Mouse (Mus musculus): ENCODE data around the gene Usp15. TPM values are rescaled to one million over a fixed set of nuclear protein-coding genes. Genes with fewer than 3 reads are reported as not detected.
"Not testable (repeated sequence)": the region's sequence is repeated elsewhere in the genome, so short reads cannot be mapped to it uniquely, and the experiment has no call there.

Gene Usp15
- 69.9 and 72.1 TPM in 2 replicates for polyA plus RNA-seq (2015; fragmentation: Nextera tagmentation; extraction: Ambion mirVana)

GRCm38 (mm10) chr10:123196835-123197559 is at the start of gene Usp15:
Gene Usp15 (minus strand): TSS chr10:123196995.
- ATAC-seq (replicated peaks; ENCODE audit: low FRiP score) = peak; percentile 94
- peak within 1 kb of the TSS; percentile 70 for H3K4me2 ChIP-seq

DNA sequence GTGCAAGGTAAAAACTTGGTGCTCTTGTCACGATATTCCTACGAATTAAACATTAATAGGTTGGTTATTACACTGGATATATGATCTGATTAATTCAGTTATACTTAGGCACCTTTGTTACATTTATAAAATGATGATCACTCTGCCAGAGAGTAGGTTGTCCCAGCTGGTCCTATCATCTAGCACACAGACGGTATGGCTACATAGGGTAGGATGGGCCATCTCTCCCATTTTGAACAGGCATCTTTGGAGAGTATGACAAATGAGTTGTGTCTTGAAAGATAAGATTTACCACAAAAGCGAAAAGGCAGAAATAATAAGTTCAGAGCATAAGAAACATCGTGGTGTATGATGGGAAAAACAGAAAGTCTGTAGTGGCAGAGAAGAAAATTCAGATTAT is 32.6 kb upstream of the Usp15 start:
- H3K27me3 ChIP-seq = no peaks in the 10 kb centered on the region
- H3K4me1 ChIP-seq = no peaks in the 10 kb centered on the region
- no peak overlapping the region for H3K27ac ChIP-seq
- no peak overlapping the region for H3K4me2 ChIP-seq
- 91% methylated on average over 5 of the region's 5 CpGs for WGBS
- no peaks in the 10 kb centered on the region for H3K9me3 ChIP-seq (replicated peaks)
- no peak overlapping the region for H3K9ac ChIP-seq
- no peaks in the 10 kb centered on the region for H3K36me3 ChIP-seq
- no peak overlapping the region for H3K4me3 ChIP-seq (replicated peaks)
- ATAC-seq (replicated peaks; ENCODE audit: low FRiP score) = no peak

More at GRCm38 (mm10) chr10:123196835-123197559, at the start of gene Usp15:
- WGBS = under 1% methylated on average over 66 of the region's 66 CpGs
- H3K4me3 ChIP-seq (replicated peaks) = peak within 1 kb of the TSS; percentile 72
- H3K9me3 ChIP-seq (replicated peaks) = no peaks in the 10 kb centered on the region
- peaks cover 19% of the 10 kb centered on the region for H3K4me1 ChIP-seq
- no peaks in the 10 kb centered on the region; the same call in 1 of the 2 replicates for H3K27me3 ChIP-seq
- H3K9ac ChIP-seq = peak within 1 kb of the TSS; percentile 76
- peak within 1 kb of the TSS; percentile 90 for H3K27ac ChIP-seq
- no peaks in the 10 kb centered on the region for H3K36me3 ChIP-seq

GRCm38 (mm10) chr10:123222785-123223184 is 26.0 kb upstream of the Usp15 start:
- H3K9me3 ChIP-seq (replicated peaks) = no peaks in the 10 kb centered on the region
- no peaks in the 10 kb centered on the region for H3K36me3 ChIP-seq
- H3K4me2 ChIP-seq = no peak overlapping the region
- WGBS = 92% methylated on average over 5 of the region's 5 CpGs
- ATAC-seq (replicated peaks; ENCODE audit: low FRiP score) = no peak
- no peak overlapping the region for H3K27ac ChIP-seq
- H3K27me3 ChIP-seq = no peaks in the 10 kb centered on the region
- no peak overlapping the region for H3K9ac ChIP-seq
- H3K4me3 ChIP-seq (replicated peaks) = no peak overlapping the region
- H3K4me1 ChIP-seq = no peaks in the 10 kb centered on the region

- Histone ChIP-seq H3K4me1 (no peaks in the 10 kb centered on the region), H3K27me3 (no peaks in the 10 kb centered on the region), H3K4me2 (no peak overlapping the region), H3K27ac (no peak overlapping the region), H3K9ac (no peak overlapping the region), H3K4me3 (replicated peaks) (no peak overlapping the region), H3K9me3 (replicated peaks) (no peaks in the 10 kb centered on the region), H3K36me3 (no peaks in the 10 kb centered on the region)
- WGBS = 73% methylated on average over 8 of the region's 8 CpGs
- ATAC-seq (replicated peaks; ENCODE audit: low FRiP score) = no peak
Measured at GRCm38 (mm10) chr10:123209517-123209916, 12.7 kb upstream of the Usp15 start.

DNA sequence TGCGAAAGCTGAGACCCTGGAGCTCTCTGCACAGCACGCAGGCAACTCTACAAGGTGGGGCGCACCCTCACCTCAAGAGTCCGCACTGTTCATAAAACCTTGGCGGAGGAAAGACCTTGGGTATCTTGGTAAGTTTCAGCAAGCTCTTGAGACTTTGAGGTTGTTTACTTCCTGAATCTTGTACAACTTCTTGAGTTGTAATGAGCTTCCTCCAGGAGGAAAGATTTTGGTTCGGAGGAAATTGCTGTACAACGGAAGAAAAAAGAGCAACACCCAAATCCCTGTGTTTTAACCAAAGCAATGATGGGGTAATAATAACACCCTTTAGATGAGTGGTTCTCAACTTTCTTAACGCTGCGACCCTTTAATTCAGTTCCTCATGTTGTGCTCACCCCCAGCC is 11.5 kb upstream of the Usp15 start:
- WGBS = 92% methylated on average over 9 of the region's 9 CpGs
- Histone ChIP-seq H3K36me3 (no peaks in the 10 kb centered on the region), H3K9ac (no peak overlapping the region), H3K4me3 (replicated peaks) (no peak overlapping the region), H3K4me1 (no peaks in the 10 kb centered on the region), H3K9me3 (replicated peaks) (no peaks in the 10 kb centered on the region), H3K27me3 (no peaks in the 10 kb centered on the region), H3K27ac (no peak overlapping the region), H3K4me2 (no peak overlapping the region)
- no peak for ATAC-seq (replicated peaks; ENCODE audit: low FRiP score)

- H3K27me3 ChIP-seq = no peaks in the 10 kb centered on the region
- H3K36me3 ChIP-seq = no peaks in the 10 kb centered on the region
- no peaks in the 10 kb centered on the region for H3K9me3 ChIP-seq (replicated peaks)
- 80% methylated on average over 6 of the region's 6 CpGs for WGBS
- no peak overlapping the region for H3K9ac ChIP-seq
- no peak overlapping the region for H3K4me3 ChIP-seq (replicated peaks)
- no peak overlapping the region for H3K27ac ChIP-seq
- no peak for ATAC-seq (replicated peaks; ENCODE audit: low FRiP score)
- H3K4me1 ChIP-seq = no peaks in the 10 kb centered on the region
- no peak overlapping the region for H3K4me2 ChIP-seq
Measured at GRCm38 (mm10) chr10:123206074-123206473, 9.3 kb upstream of the Usp15 start.

GRCm38 (mm10) chr10:123205364-123205763 is 8.6 kb upstream of the Usp15 start:
- H3K4me1 ChIP-seq; H3K4me3 ChIP-seq (replicated peaks); ATAC-seq (replicated peaks; ENCODE audit: low FRiP score); H3K4me2 ChIP-seq; H3K27ac ChIP-seq; H3K27me3 ChIP-seq; H3K9ac ChIP-seq; H3K36me3 ChIP-seq; H3K9me3 ChIP-seq (replicated peaks): not testable (repeated sequence)
- 96% methylated on average over 3 of the region's 3 CpGs for WGBS

DNA sequence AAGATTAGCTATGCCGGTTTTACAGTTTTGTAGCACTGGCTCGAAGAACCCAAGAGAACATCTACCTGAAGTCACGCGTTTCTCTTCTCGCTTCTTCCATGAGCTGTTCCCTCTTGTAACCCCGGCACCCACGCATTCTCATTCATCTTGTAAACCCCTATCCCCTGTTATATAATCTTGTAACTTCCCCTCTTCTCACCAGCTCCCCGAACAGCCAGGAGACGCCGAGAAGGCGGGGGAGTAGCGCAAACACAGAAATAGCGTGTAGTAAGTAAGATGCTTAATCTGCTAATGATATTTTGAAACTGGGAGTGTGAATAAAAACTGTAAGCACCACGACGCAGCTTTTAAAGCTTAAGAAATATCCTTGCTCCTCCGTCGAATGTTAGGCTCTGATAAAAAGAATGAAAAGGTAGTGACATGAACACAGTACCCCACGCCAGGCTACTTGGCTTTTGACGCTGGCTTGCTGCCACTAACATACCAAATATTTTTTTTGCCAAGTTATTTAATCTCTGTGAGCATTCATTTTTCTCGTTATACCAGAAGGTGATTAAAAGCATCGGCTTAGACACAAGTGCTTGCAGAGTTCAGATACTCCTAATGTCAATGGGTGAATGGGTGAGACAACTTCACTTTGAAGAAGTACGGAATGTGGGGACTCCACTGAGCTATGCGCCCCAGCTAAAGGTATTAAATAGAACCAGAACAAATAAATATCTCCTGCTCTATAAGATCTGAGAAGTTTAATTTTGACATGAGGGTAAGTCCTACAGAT is 5.4 kb upstream of the Usp15 start:
- H3K36me3 ChIP-seq = no peaks in the 10 kb centered on the region
- 72% methylated on average over 23 of the region's 23 CpGs for WGBS
- H3K27me3 ChIP-seq = no peaks in the 10 kb centered on the region; the same call in 1 of the 2 replicates
- H3K4me1 ChIP-seq = 0 out of 2 replicates have a peak, but pooled peaks cover 3% of the 10 kb centered on the region
- no peak overlapping the region for H3K4me2 ChIP-seq
- no peaks in the 10 kb centered on the region for H3K9me3 ChIP-seq (replicated peaks)
- no peak overlapping the region for H3K27ac ChIP-seq
- no peak for ATAC-seq (replicated peaks; ENCODE audit: low FRiP score)
- no peak overlapping the region for H3K4me3 ChIP-seq (replicated peaks)
- no peak overlapping the region for H3K9ac ChIP-seq

GRCm38 (mm10) chr10:123201436-123201835 is 4.6 kb upstream of the Usp15 start:
- no peaks in the 10 kb centered on the region; the same call in 1 of the 2 replicates for H3K27me3 ChIP-seq
- 0 out of 2 replicates have a peak, but pooled peaks cover 3% of the 10 kb centered on the region for H3K4me1 ChIP-seq
- no peak for ATAC-seq (replicated peaks; ENCODE audit: low FRiP score)
- H3K9ac ChIP-seq = no peak overlapping the region
- H3K27ac ChIP-seq = no peak overlapping the region
- 79% methylated on average over 5 of the region's 5 CpGs for WGBS
- no peak overlapping the region for H3K4me3 ChIP-seq (replicated peaks)
- no peaks in the 10 kb centered on the region for H3K9me3 ChIP-seq (replicated peaks)
- no peaks in the 10 kb centered on the region for H3K36me3 ChIP-seq
- no peak overlapping the region for H3K4me2 ChIP-seq

DNA sequence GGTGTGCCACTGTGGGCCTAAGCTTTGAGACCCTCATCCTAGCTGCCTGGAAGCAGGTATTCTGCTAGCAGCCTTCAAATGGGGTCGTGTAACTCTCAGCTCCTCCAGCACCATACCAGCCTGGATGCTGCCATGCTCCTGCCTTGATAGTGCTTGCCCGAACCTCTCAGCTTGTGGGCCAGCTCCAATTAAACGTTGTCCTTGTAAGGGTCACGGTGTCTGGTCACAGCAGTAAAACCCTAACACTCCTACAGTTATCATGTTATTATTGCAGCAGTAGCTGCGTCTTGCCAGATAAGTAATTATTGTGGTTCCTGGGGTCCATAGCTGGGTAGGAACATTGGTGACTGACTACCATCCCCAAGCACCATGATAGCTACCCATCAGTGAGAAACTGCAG is 4.2 kb upstream of the Usp15 start:
- ATAC-seq (replicated peaks; ENCODE audit: low FRiP score) = no peak
- H3K27me3 ChIP-seq = no peaks in the 10 kb centered on the region; the same call in 1 of the 2 replicates
- H3K36me3 ChIP-seq = no peaks in the 10 kb centered on the region
- no peak overlapping the region for H3K9ac ChIP-seq
- H3K4me2 ChIP-seq = no peak overlapping the region
- 0 out of 2 replicates have a peak, but pooled peaks cover 3% of the 10 kb centered on the region for H3K4me1 ChIP-seq
- no peak overlapping the region for H3K4me3 ChIP-seq (replicated peaks)
- 65% methylated on average over 5 of the region's 5 CpGs for WGBS
- H3K27ac ChIP-seq = no peak overlapping the region
- H3K9me3 ChIP-seq (replicated peaks) = no peaks in the 10 kb centered on the region

DNA sequence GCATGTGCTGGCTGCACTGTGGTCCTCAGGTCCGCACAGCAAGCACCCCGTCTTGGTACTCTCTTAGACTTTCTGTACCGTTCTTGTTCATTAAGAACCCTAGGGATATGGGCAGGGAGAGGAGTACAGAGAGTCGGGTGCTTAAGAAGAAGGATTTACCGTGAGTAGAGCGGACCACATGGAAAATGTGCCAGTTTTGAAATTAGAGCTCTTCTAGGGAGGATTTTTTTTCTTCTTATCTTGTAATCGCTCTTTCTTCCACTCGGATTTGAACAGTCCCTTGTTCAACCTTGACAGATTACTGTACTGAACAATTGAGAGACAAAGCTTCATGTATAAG is 3.5 kb upstream of the Usp15 start:
- H3K36me3 ChIP-seq = no peaks in the 10 kb centered on the region
- no peak overlapping the region for H3K4me2 ChIP-seq
- no peak overlapping the region for H3K4me3 ChIP-seq (replicated peaks)
- H3K27ac ChIP-seq = no peak overlapping the region
- no peak for ATAC-seq (replicated peaks; ENCODE audit: low FRiP score)
- H3K27me3 ChIP-seq = no peaks in the 10 kb centered on the region; the same call in 1 of the 2 replicates
- 88% methylated on average over 8 of the region's 8 CpGs for WGBS
- peaks cover 7% of the 10 kb centered on the region for H3K4me1 ChIP-seq
- H3K9ac ChIP-seq = no peak overlapping the region
- H3K9me3 ChIP-seq (replicated peaks) = no peaks in the 10 kb centered on the region

GRCm38 (mm10) chr10:123199615-123200319 is 3.0 kb upstream of the Usp15 start:
- 84% methylated on average over 19 of the region's 19 CpGs for WGBS
- H3K9ac ChIP-seq = no peak overlapping the region
- no peaks in the 10 kb centered on the region; the same call in 1 of the 2 replicates for H3K27me3 ChIP-seq
- H3K4me1 ChIP-seq = peaks cover 11% of the 10 kb centered on the region
- no peaks in the 10 kb centered on the region for H3K9me3 ChIP-seq (replicated peaks)
- ATAC-seq (replicated peaks; ENCODE audit: low FRiP score) = no peak
- H3K36me3 ChIP-seq = no peaks in the 10 kb centered on the region
- no peak overlapping the region for H3K4me3 ChIP-seq (replicated peaks)
- H3K4me2 ChIP-seq = no peak overlapping the region
- H3K27ac ChIP-seq = no peak overlapping the region

Data from kidney, embryonic 15.5 days (tissue).